Mouse (Mus musculus): ENCODE measurements around the gene Pramef17. TPM values are rescaled to one million over a fixed set of nuclear protein-coding genes. Genes with fewer than 3 reads are reported as not detected.
"Not testable (repeated sequence)": the region's sequence is repeated elsewhere in the genome, so short reads cannot be mapped to it uniquely, and the experiment has no call there.

Pramef17 gene
- total RNA-seq (2021), result not detected
- long read RNA-seq, experiment 1, result 0 reads
- long read RNA-seq, experiment 2, result 0 reads

DNA sequence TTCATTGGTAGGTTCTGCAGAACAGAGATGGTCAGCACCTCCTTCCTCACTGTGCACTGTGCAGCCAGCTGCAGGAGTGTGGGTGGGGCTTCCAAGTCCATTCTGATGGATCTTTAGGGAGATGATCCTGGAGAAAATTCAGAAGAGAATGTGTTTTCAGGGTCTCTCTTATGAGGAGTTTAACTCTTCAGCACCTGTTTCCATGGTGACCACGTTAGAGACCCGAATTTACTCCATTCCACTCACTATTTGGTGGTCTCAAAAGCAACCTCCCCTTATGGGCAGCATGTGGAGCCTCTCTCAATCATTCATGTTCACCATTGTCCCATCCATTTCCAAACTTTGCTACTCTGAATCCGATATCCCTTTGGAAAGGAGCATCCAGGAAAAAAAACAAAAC is at the start of gene Pramef17:
Pramef17 (minus strand) TSS at position 101 of the 400 bp plus-strand sequence.
- not testable (repeated sequence) for DNase-seq (ENCODE audit: low spot score in 2 of 2)

DNA sequence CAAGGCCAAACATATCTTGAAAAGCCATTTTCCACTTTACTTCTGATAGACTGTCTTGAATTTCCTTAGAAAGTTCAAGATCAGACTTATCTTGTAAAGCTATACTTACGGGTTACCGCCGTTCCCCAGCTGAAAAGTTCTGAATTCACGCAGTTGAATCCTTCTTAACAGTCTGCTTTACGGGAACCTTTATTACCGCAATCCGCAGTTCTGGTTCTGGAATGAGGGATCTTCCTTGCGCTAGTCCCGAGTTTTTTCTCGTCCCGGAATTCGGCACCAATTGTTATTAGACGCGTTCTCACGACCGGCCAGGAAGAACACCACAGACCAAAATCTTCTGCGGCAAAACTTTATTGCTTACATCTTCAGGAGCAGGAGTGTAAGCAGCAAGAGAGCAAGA is 6.0 kb downstream of the Pramef17 start:
- peak; percentile 49 to 60 for DNase-seq (ENCODE audit: low spot score in 2 of 2)

DNA sequence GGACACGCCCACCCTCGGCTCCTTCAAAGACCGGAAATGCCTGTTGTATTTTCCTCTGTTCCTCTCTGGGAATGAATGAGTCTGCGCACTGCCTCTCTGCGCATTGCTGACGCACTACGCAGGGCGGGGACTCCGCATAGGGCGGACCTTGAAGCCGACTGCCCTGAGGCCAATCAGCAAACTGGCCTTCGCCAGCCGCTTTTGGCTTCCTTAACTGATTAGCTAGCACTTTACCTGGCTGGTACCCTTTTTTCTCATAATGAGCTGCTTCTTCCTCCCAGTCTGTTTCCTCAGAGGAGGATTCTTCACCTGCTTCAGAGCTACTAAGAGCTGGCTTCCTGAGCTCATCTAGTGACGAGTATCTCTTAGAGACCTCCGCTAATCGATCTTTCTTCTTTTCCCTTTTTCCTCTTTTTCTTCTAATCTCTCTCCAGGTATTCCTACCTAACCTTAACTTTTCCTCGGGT is 6.7 kb downstream of the Pramef17 start:
- peak; percentile 30 to 35 for DNase-seq (ENCODE audit: low spot score in 2 of 2)

DNA sequence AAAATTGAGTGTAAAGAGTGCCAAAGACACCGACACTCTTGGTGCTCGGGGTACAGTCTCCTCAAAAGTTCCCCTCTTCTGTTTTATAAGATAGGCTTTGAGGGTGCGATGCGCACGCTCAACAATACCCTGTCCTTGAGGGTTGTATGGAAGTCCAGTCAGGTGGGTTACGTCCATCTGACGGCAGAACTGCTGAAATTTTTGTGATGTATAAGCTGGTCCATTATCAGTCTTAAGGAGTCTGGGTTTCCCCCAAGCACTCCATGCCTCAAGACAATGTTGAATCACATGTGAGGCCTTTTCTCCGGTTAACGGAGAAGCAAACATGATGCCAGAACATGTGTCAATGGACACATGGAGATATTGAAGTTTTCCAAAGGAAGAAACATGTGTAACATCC is 8.4 kb downstream of the Pramef17 start:
- DNase-seq (ENCODE audit: low spot score in 2 of 2), result peak; percentile 30 to 35

DNA sequence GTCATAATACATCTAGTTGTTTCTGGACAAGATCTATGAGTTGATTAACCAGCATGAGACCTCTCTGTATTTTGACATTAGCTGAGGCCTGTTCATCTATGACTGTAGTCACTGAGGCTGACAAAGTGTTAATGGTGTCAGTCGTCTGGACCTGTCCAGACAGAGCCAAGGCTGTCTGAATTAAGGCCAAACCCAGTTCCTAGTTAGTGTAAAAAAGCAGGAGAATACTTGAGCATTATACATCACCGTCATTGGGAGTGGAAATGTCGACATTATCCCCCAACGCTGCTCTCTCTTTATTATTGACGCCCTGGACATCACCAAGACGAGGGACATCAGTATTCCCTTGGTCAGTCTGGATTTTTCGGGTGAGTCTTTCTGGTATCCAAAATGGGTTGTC is 9.0 kb downstream of the Pramef17 start:
- DNase-seq (ENCODE audit: low spot score in 2 of 2), result peak; percentile 20 to 27

DNA sequence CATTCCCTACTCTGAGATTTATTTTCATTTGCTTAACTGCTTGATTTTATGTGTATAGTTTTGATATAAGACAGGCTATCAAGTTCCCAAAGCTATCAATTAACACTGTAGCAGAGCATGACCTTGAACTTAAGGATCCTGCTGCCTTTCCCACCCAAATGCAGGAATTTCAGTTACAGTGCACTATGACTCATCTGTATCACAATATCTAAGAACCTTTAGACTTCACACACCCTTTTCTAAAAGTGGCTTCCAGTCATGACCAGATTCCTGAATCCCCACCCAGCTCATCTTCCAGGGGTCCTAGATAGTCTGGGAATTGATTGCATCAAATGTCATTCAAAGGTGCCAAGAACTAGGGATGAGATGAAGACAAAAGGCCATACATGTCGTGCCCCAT is 10.7 kb downstream of the Pramef17 start:
- DNase-seq (ENCODE audit: low spot score in 2 of 2), result not testable (repeated sequence)

DNA sequence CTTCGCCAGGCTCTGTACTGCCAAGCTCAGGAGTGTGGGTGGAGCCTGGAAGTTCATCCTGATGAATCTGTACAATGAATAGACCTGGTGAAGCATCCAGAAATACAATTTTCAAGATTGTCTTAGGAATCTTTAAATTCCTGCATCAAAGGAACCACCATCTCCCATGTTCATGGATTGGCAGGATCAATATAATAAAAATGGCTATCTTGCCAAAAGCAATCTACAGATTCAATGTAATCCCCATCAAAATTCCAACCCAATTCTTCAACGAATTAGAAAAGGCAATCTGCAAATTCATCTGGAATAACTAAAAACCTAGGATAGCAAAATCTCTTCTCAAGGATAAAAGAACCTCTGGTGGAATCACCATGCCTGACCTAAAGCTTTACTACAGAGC is 27.3 kb downstream of the Pramef17 start, which contains the start of gene Gm13101:
Gm13101 (minus strand) TSS at position 101 of the 400 bp plus-strand sequence.
- DNase-seq (ENCODE audit: low spot score in 2 of 2), result not testable (repeated sequence)

DNA sequence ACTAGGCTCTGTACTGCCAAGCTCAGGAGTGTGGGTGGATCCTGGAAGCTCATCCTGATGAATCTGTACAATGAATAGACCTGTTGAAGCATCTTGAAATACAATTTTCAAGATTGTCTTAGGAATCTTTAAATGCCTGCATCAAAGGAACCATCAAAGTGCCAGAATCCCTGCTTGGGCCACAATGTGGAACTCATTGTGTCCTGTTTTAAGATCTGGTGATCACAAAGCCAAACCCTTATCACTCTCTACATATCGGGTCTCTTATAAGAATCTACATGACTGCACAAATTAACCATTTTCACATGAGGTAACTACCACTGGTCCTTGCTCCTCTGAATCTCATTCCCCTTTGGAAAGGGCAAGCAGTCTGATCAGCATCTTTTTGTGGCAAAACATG is 43.3 kb downstream of the Pramef17 start, which contains the start of gene Pramef25:
Pramef25 (minus strand) TSS at position 101 of the 400 bp plus-strand sequence.
- not testable (repeated sequence) for DNase-seq (ENCODE audit: low spot score in 2 of 2)

Other genes with a start within 250 kb of the Pramef17 start
- not detected for gene Gm13023, start 205.0 kb downstream of the Pramef17 start, total RNA-seq (2021)
- gene Gm13084, start 178.3 kb downstream of the Pramef17 start, total RNA-seq (2021), result not detected
- not detected for gene Gm13103, start 147.9 kb downstream of the Pramef17 start, total RNA-seq (2021)
- gene Pramef6, start 94.0 kb downstream of the Pramef17 start, total RNA-seq (2021), result not detected
- not detected for gene Pramef25, start 43.4 kb downstream of the Pramef17 start, total RNA-seq (2021)
- not detected for gene Gm13101, start 27.4 kb downstream of the Pramef17 start, total RNA-seq (2021)
- gene Pramel4, start 64.8 kb upstream of the Pramef17 start, total RNA-seq (2021), result not detected
- not detected for gene Gm13102, start 112.1 kb upstream of the Pramef17 start, total RNA-seq (2021)
- gene Oog3, start 168.3 kb upstream of the Pramef17 start, total RNA-seq (2021), result not detected
- gene Oog2, start 196.3 kb upstream of the Pramef17 start, total RNA-seq (2021), result not detected
- not detected for gene C87977, start 218.9 kb upstream of the Pramef17 start, total RNA-seq (2021)

Measured in adrenal gland, adult 18-20 months (tissue).